Mouse (Mus musculus): ENCODE measurements around the gene Atl3. TPM values are rescaled to one million over a fixed set of nuclear protein-coding genes. Genes with fewer than 3 reads are reported as not detected.

The Atl3 gene
- polyA plus RNA-seq, 1 experiment from 2014 or later, result 8.9 TPM

DNA sequence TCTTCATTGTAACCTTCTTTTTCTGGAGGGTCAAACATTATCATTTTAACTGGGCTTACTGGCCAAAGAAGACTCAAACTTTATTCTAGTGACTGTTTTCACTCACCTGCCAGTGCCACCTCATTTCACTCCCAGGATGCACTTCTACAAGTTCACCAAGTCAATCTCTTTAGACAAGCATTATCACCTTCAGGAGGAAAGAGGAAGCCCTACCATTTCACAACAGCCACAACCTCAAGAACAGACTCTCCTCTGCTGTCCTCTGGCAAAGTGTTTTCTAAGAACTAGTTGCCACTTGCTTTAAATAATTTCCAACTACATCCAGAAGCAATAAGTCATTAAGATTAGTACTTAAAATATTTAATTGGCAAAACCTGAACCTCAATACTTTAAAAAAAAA lies 25.9 kb upstream of the Atl3 start:
- TF ChIP-seq CTCF (IDR thresholded peaks at IDR 0.05; ENCODE audit: low read depth), result no peak
- no peaks in the 10 kb centered on the region for H3K9me3 ChIP-seq (ENCODE audit: control insufficient read depth)

DNA sequence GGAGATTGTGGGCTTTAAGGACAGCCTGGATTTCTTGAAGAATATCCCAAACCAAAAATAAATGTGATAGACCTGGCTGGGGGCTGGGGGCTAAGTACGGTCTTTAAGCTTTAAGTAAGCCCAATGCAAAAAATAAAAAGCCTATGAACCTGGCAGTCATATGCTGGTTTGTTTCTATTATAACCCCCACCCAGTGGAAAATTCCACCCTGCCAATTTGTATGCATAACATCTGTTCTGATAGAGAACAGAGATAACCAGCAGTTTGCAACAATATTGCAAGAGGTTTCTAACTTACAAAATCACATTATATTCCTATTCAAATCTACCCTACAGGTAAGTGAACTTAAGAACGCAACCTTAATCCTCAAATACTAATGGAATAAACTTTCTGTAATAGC lies 23.2 kb upstream of the Atl3 start:
- ATAC-seq, result no peak
- no peak overlapping the region for H3K9ac ChIP-seq (ENCODE audit: low read depth, low read length)
- no peak overlapping the region for H3K4me2 ChIP-seq (replicated peaks; ENCODE audit: low read depth)
- no peaks in the 10 kb centered on the region for H3K4me1 ChIP-seq (replicated peaks; ENCODE audit: control insufficient read depth, insufficient read depth, low read length)
- 82% methylated on average over 2 of the region's 2 CpGs for WGBS
- TF ChIP-seq CTCF (IDR thresholded peaks at IDR 0.05; ENCODE audit: low read depth), result no peak
- H3K9me3 ChIP-seq (ENCODE audit: control insufficient read depth), result no peaks in the 10 kb centered on the region
- no peaks in the 10 kb centered on the region for H3K27me3 ChIP-seq (replicated peaks; ENCODE audit: control insufficient read depth, insufficient read depth, low read length)
- no peaks in the 10 kb centered on the region; the same call in 1 of the 2 replicates for H3K36me3 ChIP-seq (ENCODE audit: control insufficient read depth, insufficient read depth)
- H3K27ac ChIP-seq (ENCODE audit: low read depth, low read length), result no peak overlapping the region
- H3K4me3 ChIP-seq (ENCODE audit: low read depth, low read length), result no peak overlapping the region

More for the DNA sequence above, 25.9 kb upstream of the Atl3 start:
- H3K4me1 ChIP-seq (replicated peaks; ENCODE audit: control insufficient read depth, insufficient read depth, low read length), result no peaks in the 10 kb centered on the region
- H3K4me3 ChIP-seq (ENCODE audit: low read depth, low read length), result no peak overlapping the region
- no peak overlapping the region for H3K9ac ChIP-seq (ENCODE audit: low read depth, low read length)
- no peaks in the 10 kb centered on the region for H3K27me3 ChIP-seq (replicated peaks; ENCODE audit: control insufficient read depth, insufficient read depth, low read length)
- H3K36me3 ChIP-seq (ENCODE audit: control insufficient read depth, insufficient read depth), result no peaks in the 10 kb centered on the region; the same call in 1 of the 2 replicates
- no peak overlapping the region for H3K27ac ChIP-seq (ENCODE audit: low read depth, low read length)
- ATAC-seq, result no peak
- H3K4me2 ChIP-seq (replicated peaks; ENCODE audit: low read depth), result no peak overlapping the region

DNA sequence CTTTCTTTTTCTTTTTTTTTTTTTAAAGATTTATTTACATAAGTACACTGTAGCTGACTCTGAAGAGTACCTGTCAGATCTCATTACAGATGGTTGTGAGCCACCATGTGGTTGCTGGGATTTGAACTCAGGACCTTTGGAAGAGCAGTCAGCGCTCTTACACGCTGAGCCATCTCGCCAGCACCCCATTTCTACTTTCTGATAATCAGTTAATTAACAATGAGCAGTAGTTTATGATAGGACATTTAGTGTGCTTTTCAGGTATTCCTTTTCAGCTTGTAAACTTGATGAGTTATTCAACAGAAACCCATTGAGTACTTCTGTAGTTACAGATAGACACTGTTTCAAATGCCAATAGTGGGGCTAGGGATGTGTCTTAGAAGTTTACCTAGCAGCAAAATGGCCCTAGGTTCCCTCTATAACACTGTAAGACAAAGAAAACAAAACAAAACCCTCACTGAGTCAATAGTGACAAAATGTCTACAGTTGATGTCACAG lies 14.0 kb upstream of the Atl3 start:
- no peak overlapping the region for H3K9ac ChIP-seq (ENCODE audit: low read depth, low read length)
- no peaks in the 10 kb centered on the region for H3K36me3 ChIP-seq (ENCODE audit: control insufficient read depth, insufficient read depth)
- H3K4me2 ChIP-seq (replicated peaks; ENCODE audit: low read depth), result no peak overlapping the region
- H3K4me1 ChIP-seq (replicated peaks; ENCODE audit: control insufficient read depth, insufficient read depth, low read length), result no peaks in the 10 kb centered on the region; the same call in 1 of the 2 replicates
- no peaks in the 10 kb centered on the region for H3K9me3 ChIP-seq (ENCODE audit: control insufficient read depth)
- WGBS, result 92% methylated on average over 3 of the region's 3 CpGs
- H3K27ac ChIP-seq (ENCODE audit: low read depth, low read length), result no peak overlapping the region
- no peak overlapping the region for H3K4me3 ChIP-seq (ENCODE audit: low read depth, low read length)
- no peaks in the 10 kb centered on the region for H3K27me3 ChIP-seq (replicated peaks; ENCODE audit: control insufficient read depth, insufficient read depth, low read length)
- no peak for TF ChIP-seq CTCF (IDR thresholded peaks at IDR 0.05; ENCODE audit: low read depth)
- no peak for ATAC-seq

DNA sequence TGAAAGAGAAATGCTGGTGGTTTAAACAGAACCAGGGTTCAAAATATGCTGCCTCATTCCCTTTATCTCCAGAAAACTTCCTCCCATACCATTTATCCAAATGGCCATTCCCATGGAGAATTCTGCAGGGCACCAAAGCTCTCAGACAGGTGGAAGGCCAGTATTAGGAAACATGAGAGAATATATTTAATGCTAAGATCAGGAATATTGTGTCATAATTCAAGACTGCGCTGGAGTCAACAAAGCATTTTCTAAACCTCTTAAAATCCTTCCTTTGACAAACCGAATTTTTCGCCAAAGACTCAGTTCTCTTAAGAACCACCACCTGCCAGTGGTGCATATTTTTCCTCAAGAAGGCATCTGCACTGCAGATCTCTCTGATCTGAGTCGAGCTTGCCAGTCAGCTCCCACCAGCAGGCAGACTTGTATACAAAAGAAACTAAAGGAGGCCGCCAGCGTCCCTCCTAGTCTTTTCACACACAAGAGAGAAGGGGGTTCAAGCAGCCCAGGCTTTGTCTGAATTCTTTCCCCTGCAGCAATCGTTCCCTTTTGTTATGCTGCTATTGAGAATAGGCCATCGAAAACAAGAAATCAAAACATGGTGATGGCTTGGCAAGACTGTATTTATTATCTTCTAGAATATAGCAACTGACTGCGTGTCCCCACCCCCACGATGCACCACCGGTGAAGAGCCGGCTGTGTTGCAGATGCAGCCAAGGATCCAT lies 12.1 kb upstream of the Atl3 start:
- Histone ChIP-seq H3K27ac (ENCODE audit: low read depth, low read length) (no peak overlapping the region), H3K4me3 (ENCODE audit: low read depth, low read length) (peak overlapping the region; percentile 96), H3K4me1 (replicated peaks; ENCODE audit: control insufficient read depth, insufficient read depth, low read length) (no peaks in the 10 kb centered on the region; the same call in 1 of the 2 replicates), H3K27me3 (replicated peaks; ENCODE audit: control insufficient read depth, insufficient read depth, low read length) (no peaks in the 10 kb centered on the region), H3K36me3 (ENCODE audit: control insufficient read depth, insufficient read depth) (no peaks in the 10 kb centered on the region), H3K4me2 (replicated peaks; ENCODE audit: low read depth) (peak overlapping the region; percentile 82), H3K9ac (ENCODE audit: low read depth, low read length) (peak overlapping the region; percentile 93; the same call in 1 of the 2 replicates), H3K9me3 (ENCODE audit: control insufficient read depth) (no peaks in the 10 kb centered on the region)
- no peak for TF ChIP-seq CTCF (IDR thresholded peaks at IDR 0.05; ENCODE audit: low read depth)
- ATAC-seq, result no peak
- WGBS, result 11% methylated on average over 12 of the region's 12 CpGs

DNA sequence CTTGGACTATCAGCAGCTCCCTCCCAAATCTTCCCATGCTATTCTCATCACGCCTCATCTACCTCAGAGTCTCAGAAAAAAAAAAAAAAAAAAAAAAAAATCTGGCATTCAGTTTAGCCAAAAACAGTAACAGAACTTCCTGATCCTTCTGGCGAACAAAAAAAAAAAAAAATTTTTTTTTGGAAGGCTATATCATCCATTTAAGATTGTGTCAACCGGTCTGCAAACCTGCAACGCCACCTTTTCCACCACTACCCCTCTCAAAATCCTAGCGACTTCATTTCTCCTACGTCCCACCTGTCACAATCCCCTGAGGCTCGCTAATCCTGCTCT lies 11.6 kb upstream of the Atl3 start:
- Histone ChIP-seq H3K4me3 (ENCODE audit: low read depth, low read length) (peak overlapping the region; percentile 96), H3K9me3 (ENCODE audit: control insufficient read depth) (no peaks in the 10 kb centered on the region), H3K27me3 (replicated peaks; ENCODE audit: control insufficient read depth, insufficient read depth, low read length) (no peaks in the 10 kb centered on the region), H3K9ac (ENCODE audit: low read depth, low read length) (peak overlapping the region; percentile 93), H3K4me2 (replicated peaks; ENCODE audit: low read depth) (peak overlapping the region; percentile 82), H3K36me3 (ENCODE audit: control insufficient read depth, insufficient read depth) (no peaks in the 10 kb centered on the region), H3K27ac (ENCODE audit: low read depth, low read length) (no peak overlapping the region), H3K4me1 (replicated peaks; ENCODE audit: control insufficient read depth, insufficient read depth, low read length) (no peaks in the 10 kb centered on the region; the same call in 1 of the 2 replicates)
- under 1% methylated on average over 7 of the region's 7 CpGs for WGBS
- ATAC-seq, result no peak
- no peak for TF ChIP-seq CTCF (IDR thresholded peaks at IDR 0.05; ENCODE audit: low read depth)

DNA sequence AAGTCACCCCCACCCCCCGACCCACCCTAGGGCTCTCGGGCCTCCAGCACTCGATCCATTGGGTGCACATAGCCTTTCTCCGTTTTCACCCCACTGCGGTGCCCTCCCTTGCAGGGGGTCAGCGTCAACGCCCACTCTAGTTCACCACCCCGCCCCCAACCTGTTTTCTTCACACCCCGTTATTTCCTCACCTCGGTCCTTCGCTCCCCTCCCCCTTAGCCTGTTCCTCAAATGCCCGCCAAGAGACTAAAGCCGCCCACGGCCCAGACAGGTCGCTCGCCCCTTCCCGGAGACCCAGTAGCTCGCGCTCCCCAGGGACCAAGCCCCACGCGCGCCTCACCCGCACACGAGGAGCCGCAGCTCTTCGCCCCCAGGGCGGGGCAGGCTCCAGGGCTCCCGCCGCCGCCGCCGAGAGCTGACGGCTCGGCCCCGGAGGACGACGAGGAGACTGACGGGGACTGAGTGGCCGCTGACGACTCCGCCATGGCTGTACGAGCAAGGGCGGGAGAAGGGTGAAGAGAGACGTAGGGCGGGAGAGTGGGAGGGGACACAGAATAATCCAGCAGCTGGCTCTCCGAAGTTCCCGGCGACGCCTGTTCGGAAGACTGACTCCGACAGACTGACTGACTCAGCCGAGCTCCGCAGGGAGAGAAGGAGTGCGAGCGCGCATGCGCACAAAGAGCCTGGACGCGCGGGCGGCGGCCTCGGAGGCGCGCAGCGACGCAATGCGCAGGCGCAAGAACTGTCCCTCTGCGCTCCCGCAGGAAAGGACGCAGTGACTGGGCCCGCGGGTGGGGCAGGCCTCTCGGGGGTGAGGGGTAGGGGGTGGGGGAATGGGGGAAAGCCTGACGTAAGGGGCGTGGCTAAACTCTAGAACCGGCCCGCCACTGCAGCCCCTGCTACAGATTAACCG lies 11.0 kb upstream of the Atl3 start, which contains the start of gene Rtn3:
TSS of gene Rtn3 (minus strand) at position 683 of the 913 bp plus-strand sequence.
- under 1% methylated on average over 80 of the region's 80 CpGs for WGBS
- no peak for TF ChIP-seq CTCF (IDR thresholded peaks at IDR 0.05; ENCODE audit: low read depth)
- ATAC-seq, result peak; percentile 93

More for the DNA sequence above, 11.0 kb upstream of the Atl3 start, which contains the start of gene Rtn3:
- Histone ChIP-seq H3K27ac (ENCODE audit: low read depth, low read length) (peak within 1 kb of the TSS; percentile 96), H3K4me1 (replicated peaks; ENCODE audit: control insufficient read depth, insufficient read depth, low read length) (no peaks in the 10 kb centered on the region; the same call in 1 of the 2 replicates), H3K27me3 (replicated peaks; ENCODE audit: control insufficient read depth, insufficient read depth, low read length) (no peaks in the 10 kb centered on the region), H3K36me3 (ENCODE audit: control insufficient read depth, insufficient read depth) (no peaks in the 10 kb centered on the region), H3K4me3 (ENCODE audit: low read depth, low read length) (peak within 1 kb of the TSS; percentile 96), H3K4me2 (replicated peaks; ENCODE audit: low read depth) (peak within 1 kb of the TSS; percentile 82), H3K9ac (ENCODE audit: low read depth, low read length) (peak within 1 kb of the TSS; percentile 93), H3K9me3 (ENCODE audit: control insufficient read depth) (no peaks in the 10 kb centered on the region)

All from intestine, postnatal 0 days (tissue).